14 mouse cellular contexts compared by ENCODE assay signal in the genomic region with DNA sequence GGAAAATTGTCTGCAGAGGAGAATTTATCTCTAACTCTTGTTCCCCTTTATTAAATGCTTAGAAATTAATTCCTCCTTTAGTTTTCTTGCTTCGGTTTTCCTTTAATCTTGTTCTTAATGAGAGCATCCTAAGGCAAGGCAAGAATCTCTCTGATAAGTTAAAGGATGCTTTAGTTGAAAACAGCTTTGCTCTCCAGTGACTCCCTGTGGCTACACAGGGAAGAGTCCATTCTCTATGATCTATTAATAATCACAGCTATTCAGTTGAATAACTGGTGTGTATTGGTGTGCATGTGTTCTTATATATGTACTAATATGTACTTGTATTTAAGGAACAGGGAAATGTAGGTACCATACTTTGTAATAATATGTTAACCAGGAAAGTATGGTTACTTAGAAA. TPM values are rescaled to one million over a fixed set of nuclear protein-coding genes. Genes with fewer than 3 reads are reported as not detected.
DNase-seq lines count a peak whose midpoint lies in the region; ATAC-seq and TF ChIP-seq lines count a peak whose summit lies in the region.
"Had no signal": no experiment of that assay in that cellular context is flagged by ENCODE, and none has a peak within 500 bp of the region (broad histone marks: within the 10 kb centered on the region; RNA-seq: fewer than 3 reads in every experiment).

No protein-coding gene starts in this region.

- H3K4me2 ChIP-seq in kidney, embryonic 15.5 days = no peak overlapping the region
- no peak overlapping the region for H3K4me2 ChIP-seq in liver, embryonic 11.5 days
- H3K4me2 ChIP-seq: liver, embryonic 13.5 days; neural tube, embryonic 13.5 days had no signal

- H3K9me3 ChIP-seq in kidney, embryonic 15.5 days (replicated peaks) = no peaks in the 10 kb centered on the region
- H3K9me3 ChIP-seq in liver, embryonic 11.5 days (ENCODE audit: control insufficient read depth, low read length) = no peaks in the 10 kb centered on the region
- H3K9me3 ChIP-seq: liver, embryonic 13.5 days; neural tube, embryonic 13.5 days had no signal

- H3K4me1 ChIP-seq in kidney, adult 2 months (ENCODE audit: control insufficient read depth, insufficient read depth, low read length) = no peaks in the 10 kb centered on the region
- no peaks in the 10 kb centered on the region for H3K4me1 ChIP-seq in kidney, embryonic 15.5 days
- H3K4me1 ChIP-seq in liver, embryonic 11.5 days (replicated peaks; ENCODE audit: control insufficient read depth, insufficient read depth, low read length) = no peaks in the 10 kb centered on the region
- H3K4me1 ChIP-seq: liver, embryonic 13.5 days; neural tube, embryonic 13.5 days had no signal

- 70% methylated on average over 1 of the region's 1 CpGs for WGBS in kidney, adult 2 months
- WGBS in kidney, embryonic 15.5 days = 74% methylated on average over 1 of the region's 1 CpGs
- WGBS in liver, embryonic 11.5 days = 70% methylated on average over 1 of the region's 1 CpGs

- DNase-seq in cerebellum, postnatal 14 days = peak; percentile 27 to 28
- DNase-seq in cerebellum, adult 9-10 months = no peak
- peak; percentile 2 for DNase-seq in kidney, adult 2 months
- peak; percentile 2 for DNase-seq in 416B (ENCODE audit: low read depth)
- peak; percentile 14 to 34 for DNase-seq in layer of hippocampus, postnatal 10 days (ENCODE audit: low spot score in 2 of 2)
- DNase-seq in liver, embryonic 11.5 days (ENCODE audit: low spot score) = no peak
- DNase-seq: gastrocnemius, postnatal 10 days; heart, postnatal 36 days; liver, embryonic 13.5 days; thymus, postnatal 25 days had no signal

- H3K27me3 ChIP-seq in kidney, adult 2 months (replicated peaks; ENCODE audit: control insufficient read depth, insufficient read depth, low read length) = no peaks in the 10 kb centered on the region
- H3K27me3 ChIP-seq in kidney, embryonic 15.5 days = no peaks in the 10 kb centered on the region
- no peaks in the 10 kb centered on the region for H3K27me3 ChIP-seq in liver, embryonic 11.5 days (replicated peaks; ENCODE audit: control insufficient read depth, insufficient read depth, low read length)
- H3K27me3 ChIP-seq: liver, embryonic 13.5 days; neural tube, embryonic 13.5 days had no signal

- H3K27ac ChIP-seq in kidney, adult 2 months (ENCODE audit: insufficient read depth, low read depth, low read length) = no peak overlapping the region
- H3K27ac ChIP-seq in kidney, embryonic 15.5 days = no peak overlapping the region
- H3K27ac ChIP-seq in liver, embryonic 11.5 days (ENCODE audit: low read depth, low read length) = no peak overlapping the region
- H3K27ac ChIP-seq: liver, embryonic 13.5 days; neural tube, embryonic 13.5 days had no signal

- ATAC-seq in kidney, embryonic 15.5 days (replicated peaks; ENCODE audit: low FRiP score) = no peak
- no peak for ATAC-seq in megakaryocyte-erythroid progenitor cell, adult 5-6 weeks (replicated peaks; ENCODE audit: low FRiP score, low TSS enrichment, poor library complexity, severe bottlenecking)
- no peak for ATAC-seq in liver, embryonic 11.5 days (replicated peaks; ENCODE audit: low FRiP score)

- TF ChIP-seq CTCF in kidney, adult 2 months (conservative IDR thresholded peaks at IDR 0.05; ENCODE audit: insufficient read depth, insufficient read length, low read depth, low read length) = no peak

- no peak overlapping the region for H3K9ac ChIP-seq in kidney, embryonic 15.5 days
- no peak overlapping the region for H3K9ac ChIP-seq in liver, embryonic 11.5 days (ENCODE audit: low read depth, low read length)
- H3K9ac ChIP-seq: liver, embryonic 13.5 days; neural tube, embryonic 13.5 days had no signal

- H3K4me3 ChIP-seq in kidney, adult 2 months (ENCODE audit: insufficient read depth, low read depth, low read length) = no peak overlapping the region
- H3K4me3 ChIP-seq in kidney, embryonic 15.5 days (replicated peaks) = no peak overlapping the region
- no peak overlapping the region for H3K4me3 ChIP-seq in liver, embryonic 11.5 days (ENCODE audit: low read depth, low read length)
- H3K4me3 ChIP-seq: liver, embryonic 13.5 days; neural tube, embryonic 13.5 days had no signal

- no peak for TF ChIP-seq POLR2A in kidney, adult 2 months (IDR thresholded peaks at IDR 0.05; ENCODE audit: low read depth, low read length)

- no peaks in the 10 kb centered on the region for H3K36me3 ChIP-seq in kidney, adult 2 months (ENCODE audit: control insufficient read depth, insufficient read depth, low read length)
- no peaks in the 10 kb centered on the region for H3K36me3 ChIP-seq in kidney, embryonic 15.5 days
- no peaks in the 10 kb centered on the region for H3K36me3 ChIP-seq in liver, embryonic 11.5 days (ENCODE audit: control insufficient read depth, insufficient read depth, low read length)
- H3K36me3 ChIP-seq: liver, embryonic 13.5 days; neural tube, embryonic 13.5 days had no signal

RNA-seq across cellular contexts. Expression of gene Adarb2, which starts 28.9 kb away (rescaled TPM):
- polyA plus RNA-seq in kidney, adult 2 months (2012; rRNA removed) = not detected in 2 replicates
- 0.33 and 0.51 TPM in 2 replicates for polyA plus RNA-seq in kidney, embryonic 15.5 days (2015; fragmentation: Nextera tagmentation; extraction: Ambion mirVana)
- 10 to 100 TPM; 26.1 to 26.2 TPM for total RNA-seq in layer of hippocampus, postnatal 10 days (2021)
- not detected in 2 replicates for total RNA-seq in megakaryocyte-erythroid progenitor cell, adult 5-6 weeks (2014; fragmentation: Nextera tagmentation)
- not detected in 2 replicates for total RNA-seq in megakaryocyte-erythroid progenitor cell, adult 5-6 weeks (2017)
- polyA plus RNA-seq in liver, embryonic 11.5 days (2014; fragmentation: Nextera tagmentation; extraction: Ambion mirVana) = 0.48 and 0.60 TPM in 2 replicates
- total RNA-seq: heart, postnatal 36 days; megakaryocyte progenitor cell, adult 5-6 weeks had no signal

Comparison
In these comparisons a context has a peak if more than half of its experiments do, and no peak if none do; other contexts are left out.
1. DNase-seq: peak in cerebellum, postnatal 14 days (2 of 2), kidney, adult 2 months (single experiment), 416B (single experiment) and layer of hippocampus, postnatal 10 days (2 of 2); none in cerebellum, adult 9-10 months (single experiment) and liver, embryonic 11.5 days (single experiment).